ENCODE assay signal across 11 mouse cellular contexts in the genomic region with DNA sequence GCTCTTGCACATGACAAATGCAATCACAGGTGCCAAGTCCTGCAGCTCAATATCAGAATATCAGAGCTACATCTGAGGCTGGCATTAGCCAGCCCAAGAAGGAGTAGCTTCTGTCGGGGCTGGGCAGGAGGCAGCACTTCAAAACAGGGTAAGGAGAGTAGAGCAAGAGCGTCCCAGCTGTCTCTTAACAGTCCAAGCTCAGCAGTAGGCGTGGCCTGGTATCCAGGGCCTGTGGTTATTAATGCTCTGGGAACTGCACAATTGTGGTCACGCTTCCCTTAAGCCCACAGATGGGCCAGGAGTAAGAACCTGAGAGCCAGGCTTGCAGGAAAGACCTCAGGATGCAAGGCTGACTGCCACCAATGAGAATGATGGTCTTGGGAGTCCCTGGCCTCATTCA. TPM values are rescaled to one million over a fixed set of nuclear protein-coding genes. Genes with fewer than 3 reads are reported as not detected.
DNase-seq lines count a peak whose midpoint lies in the region; ATAC-seq and TF ChIP-seq lines count a peak whose summit lies in the region.
"Had no signal": no experiment of that assay in that cellular context is flagged by ENCODE, and none has a peak within 500 bp of the region (broad histone marks: within the 10 kb centered on the region; RNA-seq: fewer than 3 reads in every experiment).

No protein-coding gene starts in this region.

- WGBS in forebrain, embryonic 10.5 days: 69% methylated on average over 4 of the region's 4 CpGs
- WGBS in forebrain, postnatal 0 days: 47% methylated on average over 4 of the region's 4 CpGs
- 41% methylated on average over 4 of the region's 4 CpGs for WGBS in embryonic facial prominence, embryonic 15.5 days
- 44% methylated on average over 4 of the region's 4 CpGs for WGBS in midbrain, postnatal 0 days

- ATAC-seq in forebrain, postnatal 0 days: no peak
- peak; percentile 63 for ATAC-seq in embryonic facial prominence, embryonic 15.5 days (ENCODE audit: insufficient number of reproducible peaks, low FRiP score, low TSS enrichment, low read depth)
- no peak for ATAC-seq in midbrain, postnatal 0 days (ENCODE audit: low FRiP score)

- H3K4me2 ChIP-seq in forebrain, postnatal 0 days (ENCODE audit: low read depth): no peak overlapping the region
- H3K4me2 ChIP-seq in embryonic facial prominence, embryonic 15.5 days (replicated peaks): no peak overlapping the region
- no peak overlapping the region for H3K4me2 ChIP-seq in midbrain, postnatal 0 days (ENCODE audit: low read depth, low read length, poor library complexity, severe bottlenecking)

- no peaks in the 10 kb centered on the region for H3K9me3 ChIP-seq in forebrain, embryonic 10.5 days
- H3K9me3 ChIP-seq in forebrain, postnatal 0 days (ENCODE audit: low read length): no peaks in the 10 kb centered on the region
- no peaks in the 10 kb centered on the region for H3K9me3 ChIP-seq in embryonic facial prominence, embryonic 15.5 days (replicated peaks)
- no peaks in the 10 kb centered on the region for H3K9me3 ChIP-seq in midbrain, postnatal 0 days (ENCODE audit: low read length)

- peaks cover 18% of the 10 kb centered on the region for H3K27me3 ChIP-seq in forebrain, embryonic 10.5 days (ENCODE audit: poor library complexity, severe bottlenecking)
- H3K27me3 ChIP-seq in forebrain, postnatal 0 days (ENCODE audit: insufficient read depth, low read length): no peaks in the 10 kb centered on the region
- H3K27me3 ChIP-seq in embryonic facial prominence, embryonic 15.5 days: no peaks in the 10 kb centered on the region
- no peaks in the 10 kb centered on the region for H3K27me3 ChIP-seq in midbrain, postnatal 0 days (ENCODE audit: insufficient read depth, low read length)
- H3K27me3 ChIP-seq: CH12.LX had no signal

- DNase-seq in forebrain, embryonic 10.5 days (ENCODE audit: extremely low spot score, low spot score): no peak
- no peak for DNase-seq in forebrain, postnatal 0 days
- DNase-seq in layer of hippocampus, adult 2 months (ENCODE audit: low spot score in 2 of 2): no peak
- DNase-seq in layer of hippocampus, adult 9-11 months: no peak
- peak; percentile 59 for DNase-seq in midbrain, postnatal 0 days (ENCODE audit: low spot score)
- DNase-seq in adrenal gland, postnatal 14 days: no peak
- no peak for DNase-seq in adrenal gland, postnatal 25 days
- DNase-seq: adrenal gland, adult 2 months; kidney, adult 11 months had no signal

- TF ChIP-seq CTCF in forebrain, postnatal 0 days (IDR thresholded peaks at IDR 0.05; ENCODE audit: low read depth): no peak
- TF ChIP-seq CTCF in layer of hippocampus, adult 2 months (conservative IDR thresholded peaks at IDR 0.05): no peak
- TF ChIP-seq CTCF in midbrain, postnatal 0 days (IDR thresholded peaks at IDR 0.05): no peak

- H3K9ac ChIP-seq in forebrain, postnatal 0 days: no peak overlapping the region
- H3K9ac ChIP-seq in embryonic facial prominence, embryonic 15.5 days: no peak overlapping the region
- 0 out of 2 replicates have a peak overlapping the region, but pooled peaks have one; percentile 24 for H3K9ac ChIP-seq in midbrain, postnatal 0 days (replicated peaks; ENCODE audit: low read length, poor library complexity, severe bottlenecking)

- no peak overlapping the region for H3K4me3 ChIP-seq in forebrain, embryonic 10.5 days
- no peak overlapping the region for H3K4me3 ChIP-seq in forebrain, postnatal 0 days (ENCODE audit: low read depth, low read length)
- H3K4me3 ChIP-seq in layer of hippocampus, adult 2 months: no peak overlapping the region
- no peak overlapping the region for H3K4me3 ChIP-seq in embryonic facial prominence, embryonic 15.5 days (replicated peaks)
- no peak overlapping the region for H3K4me3 ChIP-seq in midbrain, postnatal 0 days (ENCODE audit: low read depth, low read length)

- H3K27ac ChIP-seq in forebrain, embryonic 10.5 days: peak overlapping the region; percentile 58
- H3K27ac ChIP-seq in forebrain, postnatal 0 days (ENCODE audit: low read depth, low read length): no peak overlapping the region
- peak overlapping the region; percentile 88 for H3K27ac ChIP-seq in layer of hippocampus, adult 2 months
- no peak overlapping the region for H3K27ac ChIP-seq in embryonic facial prominence, embryonic 15.5 days (replicated peaks)
- H3K27ac ChIP-seq in midbrain, postnatal 0 days (ENCODE audit: low read depth, low read length): no peak overlapping the region

- peaks cover 66% of the 10 kb centered on the region for H3K4me1 ChIP-seq in forebrain, embryonic 10.5 days
- H3K4me1 ChIP-seq in forebrain, postnatal 0 days (ENCODE audit: insufficient read depth): peaks cover 2% of the 10 kb centered on the region
- peaks cover 16% of the 10 kb centered on the region; the same call in 1 of the 2 replicates for H3K4me1 ChIP-seq in embryonic facial prominence, embryonic 15.5 days
- H3K4me1 ChIP-seq in midbrain, postnatal 0 days (ENCODE audit: insufficient read depth, low read length): peaks cover 11% of the 10 kb centered on the region; the same call in 1 of the 2 replicates

- H3K36me3 ChIP-seq in forebrain, embryonic 10.5 days (replicated peaks): 0 out of 2 replicates have a peak, but pooled peaks cover 6% of the 10 kb centered on the region
- no peaks in the 10 kb centered on the region; the same call in 1 of the 2 replicates for H3K36me3 ChIP-seq in forebrain, postnatal 0 days (ENCODE audit: insufficient read depth)
- no peaks in the 10 kb centered on the region for H3K36me3 ChIP-seq in embryonic facial prominence, embryonic 15.5 days
- H3K36me3 ChIP-seq in midbrain, postnatal 0 days (ENCODE audit: insufficient read depth, low read length): no peaks in the 10 kb centered on the region

RNA-seq across cellular contexts. Expression of a gene that starts 59.2 kb away (rescaled TPM):
- polyA plus RNA-seq in forebrain, embryonic 10.5 days (2016; fragmentation: Nextera tagmentation; extraction: Ambion mirVana): 136 and 140 TPM in 2 replicates
- total RNA-seq in forebrain, postnatal 0 days (2014; rRNA removed): 36.0 and 41.9 TPM in 2 replicates
- polyA plus RNA-seq in forebrain, postnatal 0 days (2015; fragmentation: Nextera tagmentation; extraction: Ambion mirVana): 95.6 and 98.3 TPM in 2 replicates
- total RNA-seq in layer of hippocampus, adult 2 months (2021): 10 to 100 TPM; 49.8 to 52.2 TPM
- 96.2 and 103 TPM in 2 replicates for polyA plus RNA-seq in embryonic facial prominence, embryonic 15.5 days (2015; fragmentation: Nextera tagmentation; extraction: Ambion mirVana)
- 40.8 and 47.3 TPM in 2 replicates for total RNA-seq in midbrain, postnatal 0 days (2014; rRNA removed)
- polyA plus RNA-seq in midbrain, postnatal 0 days (2015; fragmentation: Nextera tagmentation; extraction: Ambion mirVana): 120 and 124 TPM in 2 replicates
- total RNA-seq in adrenal gland, postnatal 14 days (2021): 48.5 and 64.0 TPM in 2 replicates
- total RNA-seq in adrenal gland, postnatal 25 days (2021): 56.9 and 86.5 TPM in 2 replicates

Comparison
In these comparisons a context has a peak if more than half of its experiments do, and no peak if none do; other contexts are left out.
1. H3K27ac ChIP-seq: peak in forebrain, embryonic 10.5 days (single experiment) and layer of hippocampus, adult 2 months (single experiment); none in forebrain, postnatal 0 days (single experiment), embryonic facial prominence, embryonic 15.5 days (single experiment) and midbrain, postnatal 0 days (single experiment).